Mouse (Mus musculus): Measurements from ENCODE around the gene Padi4. TPM values are rescaled to one million over a fixed set of nuclear protein-coding genes. Genes with fewer than 3 reads are reported as not detected.

Padi4 gene
- under 1 TPM; 0.63 to 0.74 TPM for total RNA-seq (2021)

- DNase-seq, result no peak
Observed at GRCm38 (mm10) chr4:140774025-140774800, at the start of gene Padi4. Gene Padi4, minus strand, starts transcription at chr4:140774236.

GRCm38 (mm10) chr4:140821988-140822387 lies 48.0 kb upstream of the Padi4 start:
- DNase-seq, result peak; percentile 39

GRCm38 (mm10) chr4:140817413-140817812 lies 43.4 kb upstream of the Padi4 start:
- DNase-seq, result no peak

- DNase-seq, result peak; percentile 48
Observed at GRCm38 (mm10) chr4:140815996-140816917, 42.2 kb upstream of the Padi4 start.

GRCm38 (mm10) chr4:140815496-140815895 lies 41.5 kb upstream of the Padi4 start:
- no peak for DNase-seq

DNA sequence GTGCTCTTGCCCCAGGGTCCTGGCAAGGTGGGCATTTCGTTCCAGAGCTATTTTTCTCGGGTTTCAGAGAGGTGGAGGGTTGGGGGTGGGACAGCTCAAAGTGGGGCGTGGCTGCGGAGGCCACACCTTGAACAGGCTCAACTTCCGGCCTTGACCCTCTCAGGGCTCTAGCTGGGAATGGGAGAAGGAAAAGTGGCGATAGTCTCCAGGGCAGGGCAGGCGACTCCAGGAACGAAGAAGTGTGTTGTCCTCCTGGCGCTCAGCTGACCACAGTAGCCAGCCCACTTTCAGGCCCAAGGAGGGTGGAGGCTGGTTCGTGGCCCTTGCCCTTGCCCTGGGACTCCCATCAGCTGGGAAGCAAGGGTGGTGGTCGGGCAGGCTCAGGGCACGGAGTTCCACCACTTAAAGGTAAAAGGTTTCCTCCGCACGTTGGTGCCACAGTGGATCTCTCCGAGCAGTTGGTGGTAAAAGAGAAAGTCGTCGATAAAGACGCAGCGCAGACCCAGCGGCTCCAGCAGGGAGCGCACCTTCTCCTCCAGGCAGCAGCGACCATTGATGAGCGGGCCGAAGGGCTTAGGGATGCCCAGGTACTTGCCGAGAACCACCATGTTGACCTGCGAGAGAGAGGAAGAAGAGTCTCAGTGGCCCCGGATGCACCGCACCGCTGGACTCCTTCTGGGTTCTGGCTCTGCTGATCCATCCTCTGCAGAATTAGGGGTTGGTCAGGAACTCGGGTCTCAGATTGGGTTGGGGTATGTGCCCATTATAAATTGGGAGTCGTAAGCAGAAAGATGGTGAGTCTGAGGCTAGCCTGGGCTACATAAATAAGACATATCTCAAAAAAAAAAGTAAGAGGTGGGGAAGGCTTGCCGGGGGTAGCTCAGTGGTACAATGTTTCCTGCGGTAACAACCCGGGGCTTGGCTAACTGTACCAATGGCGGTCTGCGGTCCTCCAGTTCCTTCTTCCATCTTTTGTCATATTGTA lies 40.5 kb upstream of the Padi4 start:
- peak; percentile 40 for DNase-seq

- no peak for DNase-seq
Observed at GRCm38 (mm10) chr4:140813358-140814185, 39.5 kb upstream of the Padi4 start.

GRCm38 (mm10) chr4:140812609-140813008 lies 38.6 kb upstream of the Padi4 start:
- peak; percentile 51 for DNase-seq

- no peak for DNase-seq
Observed at GRCm38 (mm10) chr4:140812191-140812590, 38.2 kb upstream of the Padi4 start.

GRCm38 (mm10) chr4:140810458-140811260 lies 36.6 kb upstream of the Padi4 start, which contains the start of gene Padi3:
Gene Padi3, minus strand, starts transcription at chr4:140810648.
- no peak for DNase-seq

GRCm38 (mm10) chr4:140809118-140809517 lies 35.1 kb upstream of the Padi4 start:
- DNase-seq, result peak; percentile 44

DNA sequence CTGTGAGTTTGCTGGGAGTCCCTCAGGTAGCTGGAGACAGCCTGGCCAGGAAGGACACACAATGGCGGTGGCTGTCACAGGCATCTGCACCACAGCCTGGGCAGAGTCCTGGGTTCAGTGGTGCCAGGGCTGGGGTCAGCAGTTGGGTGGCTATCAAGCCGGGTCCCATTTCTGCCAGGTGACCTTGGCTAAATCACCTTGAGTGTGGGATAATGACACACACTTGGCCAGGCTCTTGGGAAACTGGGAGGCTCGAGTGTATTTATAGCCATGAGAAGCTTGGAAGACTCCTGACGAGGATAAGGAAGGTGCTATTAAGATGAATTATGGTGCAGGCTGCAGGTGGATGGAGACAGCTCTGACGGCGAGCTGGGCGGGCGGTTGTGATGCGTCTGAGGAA lies 30.6 kb upstream of the Padi4 start:
- DNase-seq, result no peak

GRCm38 (mm10) chr4:140801364-140801763 lies 27.3 kb upstream of the Padi4 start:
- no peak for DNase-seq

DNA sequence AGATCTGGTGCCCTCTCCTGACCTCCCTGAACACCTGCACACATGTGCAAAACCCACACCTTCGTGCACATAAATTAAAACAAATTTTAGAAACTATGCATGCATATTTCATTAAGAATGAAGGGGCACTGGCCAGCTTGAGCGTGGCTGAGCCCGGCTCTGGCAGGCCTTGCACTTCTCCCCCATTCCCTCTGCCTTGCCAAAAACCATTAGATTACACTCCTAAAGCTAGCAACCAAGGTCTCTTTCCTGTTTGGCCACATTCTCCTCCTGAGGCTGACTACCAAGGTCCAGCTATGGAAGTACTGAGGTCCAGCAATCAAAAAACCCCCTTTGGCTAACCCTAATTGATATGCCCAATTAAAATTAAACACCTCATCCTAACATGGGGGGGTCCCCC lies 22.8 kb upstream of the Padi4 start:
- no peak for DNase-seq

- no peak for DNase-seq
Observed at GRCm38 (mm10) chr4:140794678-140795077, 20.6 kb upstream of the Padi4 start.

DNA sequence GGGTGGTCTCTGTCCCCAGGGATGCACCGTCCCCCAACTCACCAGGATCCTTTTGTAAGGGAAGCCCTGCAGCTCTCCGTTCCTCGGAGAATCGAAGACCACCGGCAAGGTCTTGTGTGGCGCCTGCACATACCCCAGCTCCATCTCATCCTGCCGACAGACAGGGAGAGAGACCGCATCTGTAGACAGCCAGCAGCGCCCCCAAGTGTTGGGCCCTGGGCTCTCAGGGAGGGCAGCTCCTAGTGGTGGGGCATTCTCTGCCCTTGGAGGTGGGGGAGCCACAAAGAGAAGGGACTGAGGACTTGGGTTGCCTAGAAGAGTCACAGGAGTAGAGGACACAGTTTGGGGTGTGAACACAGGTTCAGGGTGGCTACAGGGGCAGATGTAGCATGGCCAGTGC lies 19.8 kb upstream of the Padi4 start:
- DNase-seq, result no peak

DNA sequence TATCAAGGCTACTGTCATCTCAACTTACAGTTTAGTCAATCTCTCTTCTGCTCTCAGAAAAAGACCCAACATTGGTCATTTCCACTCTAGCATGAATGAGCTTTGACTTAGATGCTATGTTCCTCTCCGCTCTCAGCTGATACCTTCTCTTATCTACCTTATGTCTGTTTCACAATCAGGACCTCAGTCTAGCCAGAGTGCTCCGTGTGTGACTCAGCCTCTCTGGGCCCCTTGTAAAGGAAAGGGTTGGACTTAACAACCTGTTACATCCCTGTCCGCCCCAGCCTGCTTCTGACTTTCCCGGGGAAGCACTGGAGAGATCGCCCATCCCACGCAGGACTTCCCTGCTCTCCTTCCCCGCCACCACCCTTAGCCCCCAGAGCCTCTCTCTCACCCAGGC lies 18.5 kb upstream of the Padi4 start:
- no peak for DNase-seq

DNA sequence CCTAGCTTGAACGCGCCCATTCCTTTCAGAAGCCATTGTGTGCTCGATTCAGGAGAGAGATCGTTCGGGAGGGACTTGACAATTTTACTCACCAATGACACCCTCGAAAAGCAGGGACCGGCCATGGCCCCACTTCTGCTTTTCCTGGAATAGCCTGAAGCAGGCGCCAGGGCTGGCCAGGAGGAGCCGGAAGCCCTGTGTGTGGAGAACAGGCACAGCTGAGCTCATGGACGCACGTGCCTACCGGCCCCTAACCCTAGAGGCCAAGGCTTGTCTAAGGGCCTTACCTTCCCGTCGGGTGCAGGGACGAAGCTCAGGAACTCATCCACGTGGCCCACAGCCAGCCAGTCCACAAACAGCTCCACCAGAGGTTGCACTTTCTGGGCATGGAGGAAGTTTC lies 17.0 kb upstream of the Padi4 start:
- DNase-seq, result no peak

GRCm38 (mm10) chr4:140789983-140790382 lies 15.9 kb upstream of the Padi4 start:
- no peak for DNase-seq

DNA sequence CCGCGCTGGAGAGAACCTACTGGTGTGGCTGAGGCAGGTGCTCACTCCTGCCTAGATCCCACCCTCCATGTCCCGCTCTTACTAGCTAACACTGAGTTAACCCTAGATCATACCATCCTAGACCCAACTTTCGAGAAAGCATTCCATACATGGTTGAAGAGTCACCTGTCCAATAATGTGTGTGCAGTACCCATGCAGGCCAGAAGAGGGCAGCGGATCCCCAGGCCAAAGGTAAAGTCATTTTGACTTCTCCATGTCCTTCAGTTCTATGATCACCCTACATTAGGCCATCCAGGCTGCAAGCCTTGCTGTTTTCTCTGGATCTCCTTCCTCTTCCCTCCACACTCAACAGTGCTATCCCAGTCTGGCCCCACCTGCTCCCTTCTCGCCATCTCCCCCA lies 14.9 kb upstream of the Padi4 start:
- peak; percentile 86 for DNase-seq

All from heart, postnatal 4 days (tissue).